Mouse (Mus musculus): Measurements from ENCODE around the gene Wdfy4. TPM values are rescaled to one million over a fixed set of nuclear protein-coding genes. Genes with fewer than 3 reads are reported as not detected.

The Wdfy4 gene
- total RNA-seq, 2 experiments from 2014 or later = 0.43 to 0.87 TPM

- no peak for DNase-seq (ENCODE audit: low spot score)
Observed at GRCm38 (mm10) chr14:33190646-33191045, 5.3 kb upstream of the Wdfy4 start.

- DNase-seq (ENCODE audit: low spot score) = no peak
Observed at GRCm38 (mm10) chr14:33189849-33190423, 4.6 kb upstream of the Wdfy4 start.

GRCm38 (mm10) chr14:33189230-33189629 is 3.9 kb upstream of the Wdfy4 start:
- no peak for DNase-seq (ENCODE audit: low spot score)

- DNase-seq (ENCODE audit: low spot score) = no peak
Observed at GRCm38 (mm10) chr14:33187201-33187600, 1.9 kb upstream of the Wdfy4 start.

- no peak for DNase-seq (ENCODE audit: low spot score)
Observed at GRCm38 (mm10) chr14:33180102-33180501, 5.2 kb downstream of the Wdfy4 start.

GRCm38 (mm10) chr14:33175059-33175821 is 10.1 kb downstream of the Wdfy4 start:
- no peak for DNase-seq (ENCODE audit: low spot score)

- no peak for DNase-seq (ENCODE audit: low spot score)
Observed at GRCm38 (mm10) chr14:33171942-33172341, 13.4 kb downstream of the Wdfy4 start.

- DNase-seq (ENCODE audit: low spot score) = no peak
Observed at GRCm38 (mm10) chr14:33168750-33169149, 16.6 kb downstream of the Wdfy4 start.

- DNase-seq (ENCODE audit: low spot score) = no peak
Observed at GRCm38 (mm10) chr14:33162238-33162637, 23.1 kb downstream of the Wdfy4 start.

- no peak for DNase-seq (ENCODE audit: low spot score)
Observed at GRCm38 (mm10) chr14:33158268-33158667, 27.0 kb downstream of the Wdfy4 start.

- DNase-seq (ENCODE audit: low spot score) = no peak
Observed at GRCm38 (mm10) chr14:33152941-33153340, 32.4 kb downstream of the Wdfy4 start.

GRCm38 (mm10) chr14:33146287-33146686 is 39.0 kb downstream of the Wdfy4 start:
- DNase-seq (ENCODE audit: low spot score) = no peak

GRCm38 (mm10) chr14:33136843-33137242 is 48.5 kb downstream of the Wdfy4 start:
- no peak for DNase-seq (ENCODE audit: low spot score)

GRCm38 (mm10) chr14:33135170-33135569 is 50.1 kb downstream of the Wdfy4 start:
- DNase-seq (ENCODE audit: low spot score) = no peak

- no peak for DNase-seq (ENCODE audit: low spot score)
Observed at GRCm38 (mm10) chr14:33131044-33131758, 54.1 kb downstream of the Wdfy4 start.

- DNase-seq (ENCODE audit: low spot score) = no peak
Observed at GRCm38 (mm10) chr14:33116590-33116989, 68.7 kb downstream of the Wdfy4 start.

- DNase-seq (ENCODE audit: low spot score) = no peak
Observed at GRCm38 (mm10) chr14:33104809-33105208, 80.5 kb downstream of the Wdfy4 start.

- no peak for DNase-seq (ENCODE audit: low spot score)
Observed at GRCm38 (mm10) chr14:33101609-33102008, 83.7 kb downstream of the Wdfy4 start.

GRCm38 (mm10) chr14:33099926-33100325 is 85.4 kb downstream of the Wdfy4 start:
- DNase-seq (ENCODE audit: low spot score) = no peak

- DNase-seq (ENCODE audit: low spot score) = no peak
Observed at GRCm38 (mm10) chr14:33099111-33099510, 86.2 kb downstream of the Wdfy4 start.

GRCm38 (mm10) chr14:33096462-33096861 is 88.8 kb downstream of the Wdfy4 start:
- no peak for DNase-seq (ENCODE audit: low spot score)

- DNase-seq (ENCODE audit: low spot score) = no peak
Observed at GRCm38 (mm10) chr14:33083326-33083725, 102.0 kb downstream of the Wdfy4 start.

- no peak for DNase-seq (ENCODE audit: low spot score)
Observed at GRCm38 (mm10) chr14:33082301-33082700, 103.0 kb downstream of the Wdfy4 start.
